Mouse (Mus musculus): ENCODE data around the gene Map4k3. TPM values are rescaled to one million over a fixed set of nuclear protein-coding genes. Genes with fewer than 3 reads are reported as not detected.
"Not testable (repeated sequence)": the region's sequence is repeated elsewhere in the genome, so short reads cannot be mapped to it uniquely, and the experiment has no call there.

Map4k3 gene
- total RNA-seq, 2 experiments from 2014 or later = 75.0 TPM

DNA sequence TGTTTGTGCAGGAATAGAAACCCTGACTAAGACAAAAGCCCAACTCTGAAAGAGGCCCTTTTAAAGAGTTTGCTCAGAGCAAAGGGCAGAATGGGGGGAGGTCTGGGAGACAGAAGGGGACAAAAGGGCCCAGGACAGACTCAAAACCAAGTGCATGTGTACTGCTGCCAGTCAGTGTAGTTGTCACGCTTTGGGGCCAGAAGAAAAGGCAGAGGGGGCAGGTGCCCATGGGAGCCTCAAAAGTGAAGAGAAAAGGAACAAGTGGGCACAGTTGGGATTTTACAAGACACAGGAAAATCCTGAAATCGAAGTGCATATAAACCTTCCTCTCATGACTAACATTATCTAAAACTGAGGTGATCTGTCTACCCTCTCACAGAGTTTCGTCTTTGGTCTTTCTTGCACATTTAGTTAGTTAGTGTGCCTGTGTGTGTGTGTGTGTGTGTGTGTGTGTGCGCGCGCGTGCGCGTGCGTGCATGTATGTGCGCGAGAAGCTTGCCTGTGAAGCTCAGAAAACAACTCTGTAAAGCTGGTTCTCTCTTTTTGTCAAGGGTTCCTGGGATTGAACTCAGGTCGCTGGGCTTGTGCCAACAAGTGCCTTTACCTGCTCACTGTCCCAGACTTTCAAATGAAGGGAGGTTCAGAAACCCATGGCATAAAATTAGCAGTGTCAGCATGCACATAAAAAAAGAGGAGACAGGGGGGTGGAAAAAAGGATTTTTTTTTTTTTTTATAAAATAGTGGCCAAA lies 155.9 kb downstream of the Map4k3 start:
- no peak overlapping the region for H3K27ac ChIP-seq
- no peak overlapping the region for H3K4me3 ChIP-seq
- no peak for DNase-seq (ENCODE audit: extremely low spot score in 1 of 2, low spot score in 2 of 2)
- intact Hi-C loops (cut with DNase I) = no loop called here
- no peak for TF ChIP-seq CTCF (IDR thresholded peaks at IDR 0.05)

DNA sequence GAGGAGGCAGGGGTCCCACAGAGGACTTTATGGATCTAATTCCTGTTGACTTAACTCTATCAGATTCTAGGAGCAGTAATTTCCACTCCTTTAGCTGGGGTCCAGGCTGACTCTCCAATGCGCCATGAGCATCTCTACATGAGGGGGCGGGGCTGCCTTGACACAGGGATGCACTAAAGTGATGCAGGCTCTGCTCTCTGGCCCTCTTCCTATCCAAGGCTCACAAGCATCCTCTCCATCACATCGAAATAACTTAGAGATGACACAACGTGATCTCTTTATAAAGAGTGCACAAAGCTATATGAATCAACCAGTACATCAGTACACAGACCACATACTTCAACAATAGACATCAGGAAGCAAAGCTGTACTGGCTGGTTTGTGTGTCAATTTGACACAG lies 156.8 kb downstream of the Map4k3 start:
- no peak for TF ChIP-seq CTCF (IDR thresholded peaks at IDR 0.05)
- Histone ChIP-seq H3K4me3 (no peak overlapping the region), H3K27ac (no peak overlapping the region)
- intact Hi-C loops (cut with DNase I) = no loop called here
- DNase-seq (ENCODE audit: extremely low spot score in 1 of 2, low spot score in 2 of 2) = no peak

DNA sequence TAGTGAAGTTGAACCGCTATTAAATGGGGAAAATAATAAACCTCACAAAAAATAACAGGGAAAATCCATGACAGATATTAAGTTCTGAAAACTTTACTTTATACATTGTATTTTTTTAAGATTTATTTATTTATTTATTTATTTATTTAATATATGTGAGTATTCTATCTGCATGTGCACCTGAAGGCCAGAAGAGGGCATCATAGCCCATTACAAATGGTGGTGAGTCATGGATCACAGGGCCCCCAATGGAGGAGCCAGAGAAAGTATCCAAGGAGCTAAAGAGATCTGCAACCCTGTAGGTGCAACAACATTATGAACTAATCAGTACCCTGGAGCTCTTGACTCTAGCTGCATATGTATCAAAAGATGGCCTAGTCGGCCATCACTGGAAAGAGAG lies 158.6 kb downstream of the Map4k3 start:
- peak; percentile 28 for TF ChIP-seq CTCF (IDR thresholded peaks at IDR 0.05)
- intact Hi-C loops (cut with DNase I); H3K27ac ChIP-seq; DNase-seq (ENCODE audit: extremely low spot score in 1 of 2, low spot score in 2 of 2); H3K4me3 ChIP-seq: not testable (repeated sequence)

DNA sequence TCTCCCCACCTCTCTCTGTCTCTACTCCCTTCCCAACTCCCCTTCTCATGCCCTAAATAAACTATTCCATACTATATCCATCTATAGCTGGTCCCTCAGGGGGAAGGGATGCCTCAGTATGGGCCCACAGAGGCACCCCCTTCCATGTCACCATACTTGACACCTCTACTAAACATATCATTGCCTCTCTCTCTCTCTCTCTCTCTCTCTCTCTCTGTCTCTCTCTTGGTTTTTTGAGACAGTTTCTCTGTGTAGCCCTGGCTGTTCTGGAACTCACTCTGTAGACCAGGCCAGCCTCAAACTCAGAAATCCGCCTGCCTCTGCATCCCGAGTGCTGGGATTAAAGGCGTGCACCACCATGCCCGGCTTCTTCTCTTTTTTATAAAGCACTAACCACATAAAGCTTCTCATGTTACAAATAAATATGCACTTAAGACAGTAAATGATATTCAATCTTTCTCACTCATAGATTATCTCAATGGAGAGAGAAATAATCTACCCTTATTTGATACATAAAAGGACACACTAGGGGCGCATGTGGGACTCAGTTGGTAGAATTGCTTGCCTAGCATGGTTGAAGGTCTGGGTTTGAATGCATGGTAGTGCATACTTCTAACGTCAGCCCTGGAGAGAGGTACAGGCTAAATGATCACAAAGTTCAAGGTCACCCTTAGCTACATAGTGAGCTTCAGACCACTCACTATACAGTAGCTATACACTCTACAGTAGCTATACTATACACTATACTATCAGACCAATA lies 159.3 kb downstream of the Map4k3 start:
- no peak for DNase-seq (ENCODE audit: extremely low spot score in 1 of 2, low spot score in 2 of 2)
- intact Hi-C loops (cut with DNase I) = no loop called here
- no peak overlapping the region for H3K27ac ChIP-seq
- no peak overlapping the region for H3K4me3 ChIP-seq
- TF ChIP-seq CTCF (IDR thresholded peaks at IDR 0.05) = no peak

DNA sequence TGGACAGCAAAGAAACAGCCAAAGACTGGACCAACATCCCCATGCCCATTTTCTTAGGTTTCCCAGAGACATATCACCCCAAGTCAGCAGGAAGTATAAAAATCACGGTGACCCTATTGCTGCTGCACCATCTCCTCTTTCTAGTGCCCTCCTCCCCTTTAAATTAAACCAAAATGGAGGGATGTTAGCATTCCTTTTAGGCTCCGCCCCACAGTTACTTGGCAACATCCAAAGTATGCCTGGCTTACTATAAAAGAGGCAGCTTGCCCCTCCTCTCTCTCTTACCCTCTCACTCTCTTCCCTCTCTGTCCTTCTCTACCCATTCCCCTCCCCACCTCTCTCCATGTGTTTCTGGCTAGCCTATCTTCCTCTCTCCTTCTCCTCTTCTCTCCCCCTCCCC lies 159.8 kb downstream of the Map4k3 start:
- TF ChIP-seq CTCF (IDR thresholded peaks at IDR 0.05) = no peak
- DNase-seq (ENCODE audit: extremely low spot score in 1 of 2, low spot score in 2 of 2) = no peak
- no peak overlapping the region for H3K27ac ChIP-seq
- H3K4me3 ChIP-seq = no peak overlapping the region
- intact Hi-C loops (cut with DNase I) = no loop called here

DNA sequence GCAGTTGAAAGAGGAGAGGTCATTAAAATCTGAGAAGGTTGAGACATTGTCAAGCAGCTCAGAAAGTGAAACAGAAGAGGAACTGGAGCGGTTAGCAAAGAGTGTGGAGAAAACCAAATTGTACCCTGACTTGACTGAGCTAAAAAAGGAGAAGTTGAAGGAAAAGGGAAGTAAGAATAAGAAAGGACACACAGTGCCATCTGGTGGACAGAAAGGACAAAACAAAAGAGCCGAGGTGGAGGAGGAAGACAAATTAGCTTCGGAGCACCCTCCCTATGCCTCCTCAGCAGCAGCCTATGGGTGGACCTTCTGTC lies 163.7 kb downstream of the Map4k3 start:
- DNase-seq (ENCODE audit: extremely low spot score in 1 of 2, low spot score in 2 of 2) = no peak
- H3K4me3 ChIP-seq = no peak overlapping the region
- no peak overlapping the region for H3K27ac ChIP-seq
- intact Hi-C loops (cut with DNase I) = no loop called here
- TF ChIP-seq CTCF (IDR thresholded peaks at IDR 0.05) = peak; percentile 63

DNA sequence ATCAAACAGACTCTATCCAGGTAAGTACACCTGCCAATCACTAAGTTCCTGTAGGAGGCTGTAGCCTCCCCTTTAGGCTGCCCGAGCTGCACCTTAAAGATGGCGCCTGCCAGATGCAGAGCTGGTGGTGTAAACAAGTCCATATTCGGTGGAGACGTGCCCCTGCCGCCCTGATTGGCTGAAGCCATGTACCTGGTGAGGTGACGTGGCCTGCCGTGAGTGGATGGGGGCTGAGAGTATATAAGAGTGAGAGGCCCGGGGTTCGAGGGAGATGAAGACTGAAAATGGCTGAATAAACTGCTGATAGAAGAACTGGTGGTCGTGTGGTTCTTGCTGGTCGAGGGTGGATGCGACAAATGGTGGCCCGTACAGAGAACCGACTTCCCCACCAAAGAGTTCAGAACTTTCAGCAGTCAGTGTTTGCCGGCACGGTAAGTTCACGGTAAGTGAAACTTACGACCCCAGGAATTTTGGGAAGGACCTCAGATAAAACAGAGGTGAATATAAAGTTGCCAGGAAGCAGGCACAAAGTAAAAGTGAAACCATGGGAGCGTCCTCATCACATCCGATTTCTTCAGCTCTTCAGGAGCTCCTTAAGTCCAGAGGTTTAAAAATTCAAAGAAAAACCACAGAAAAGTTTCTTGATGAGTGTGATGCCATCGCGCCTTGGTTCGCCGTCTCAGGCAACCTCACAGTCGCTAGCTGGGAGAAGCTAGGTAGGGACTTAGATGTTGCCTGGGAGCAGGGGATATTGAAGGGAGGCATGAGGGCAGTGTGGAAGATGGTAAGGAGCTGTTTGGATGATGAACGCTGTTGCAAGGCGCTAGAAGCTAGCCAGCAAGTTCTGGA lies 164.3 kb downstream of the Map4k3 start:
- DNase-seq (ENCODE audit: extremely low spot score in 1 of 2, low spot score in 2 of 2); intact Hi-C loops (cut with DNase I); H3K4me3 ChIP-seq; H3K27ac ChIP-seq: not testable (repeated sequence)

DNA sequence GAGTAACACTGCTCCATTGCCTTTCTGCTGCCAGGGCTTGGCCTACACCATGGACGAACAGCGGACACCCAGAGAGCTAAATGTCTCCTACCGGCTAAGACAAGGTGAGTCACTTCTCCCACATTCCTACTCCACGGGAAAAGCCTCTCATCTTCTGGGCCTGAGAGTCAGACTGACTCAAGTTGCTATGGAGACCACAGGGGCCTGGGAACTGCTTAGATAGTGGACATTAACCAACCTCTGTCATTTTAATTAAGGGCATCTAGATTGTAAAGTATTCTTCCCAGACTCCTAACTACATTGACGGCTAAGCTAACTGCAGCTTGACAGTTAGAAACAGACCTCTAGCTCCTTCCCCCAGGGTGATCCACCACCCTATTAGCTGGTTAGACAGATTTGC lies 165.5 kb downstream of the Map4k3 start:
- Histone ChIP-seq H3K27ac (no peak overlapping the region), H3K4me3 (no peak overlapping the region)
- intact Hi-C loops (cut with DNase I) = no loop called here
- TF ChIP-seq CTCF (IDR thresholded peaks at IDR 0.05) = no peak
- DNase-seq (ENCODE audit: extremely low spot score in 1 of 2, low spot score in 2 of 2) = no peak

DNA sequence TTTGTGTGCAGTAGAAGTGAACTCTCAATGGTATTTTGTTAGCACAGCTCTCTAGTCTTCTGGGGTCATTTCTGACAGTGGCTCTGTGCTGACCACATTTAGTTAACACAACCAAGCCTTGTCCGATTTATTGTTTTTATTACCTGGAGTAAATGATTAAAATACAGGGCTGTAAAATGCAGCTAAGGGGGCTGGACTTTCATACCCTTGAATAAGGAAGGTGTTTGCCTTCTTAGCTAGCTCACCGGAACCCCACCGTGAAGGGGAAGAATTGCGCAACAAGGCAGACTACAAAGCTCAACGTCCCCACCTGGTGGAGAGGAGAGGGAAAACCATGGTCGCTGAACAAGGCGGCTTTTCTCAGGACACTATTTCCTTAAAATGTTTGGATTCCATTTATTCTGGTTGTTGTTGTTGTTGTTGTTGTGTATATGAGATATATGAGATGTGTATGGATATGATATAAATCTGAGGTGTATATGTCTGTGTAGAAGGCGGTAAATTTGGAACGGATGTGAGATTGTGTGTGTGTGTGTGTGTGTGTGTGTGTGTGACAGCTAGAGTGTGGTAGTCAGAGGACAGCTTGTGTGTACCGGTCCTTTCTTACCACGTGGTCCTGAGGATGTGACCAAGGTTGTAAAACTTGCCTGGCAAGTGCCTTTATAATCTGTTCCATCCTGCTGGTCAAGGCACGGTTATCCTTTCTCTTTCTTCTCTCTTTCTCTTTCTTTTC lies 167.4 kb downstream of the Map4k3 start:
- intact Hi-C loops (cut with DNase I) = loop anchor here (1.0 to 2.0 kb wide), 2 partner anchors 106 to 270 kb away; partner anchors contain the start of genes Dhx57 and Morn2
- peak; percentile 85 for TF ChIP-seq CTCF (IDR thresholded peaks at IDR 0.05)
- H3K27ac ChIP-seq = no peak overlapping the region
- DNase-seq (ENCODE audit: extremely low spot score in 1 of 2, low spot score in 2 of 2) = peak; percentile 76 to 78
- H3K4me3 ChIP-seq = peak overlapping the region; percentile 19; the same call in 1 of the 2 replicates

DNA sequence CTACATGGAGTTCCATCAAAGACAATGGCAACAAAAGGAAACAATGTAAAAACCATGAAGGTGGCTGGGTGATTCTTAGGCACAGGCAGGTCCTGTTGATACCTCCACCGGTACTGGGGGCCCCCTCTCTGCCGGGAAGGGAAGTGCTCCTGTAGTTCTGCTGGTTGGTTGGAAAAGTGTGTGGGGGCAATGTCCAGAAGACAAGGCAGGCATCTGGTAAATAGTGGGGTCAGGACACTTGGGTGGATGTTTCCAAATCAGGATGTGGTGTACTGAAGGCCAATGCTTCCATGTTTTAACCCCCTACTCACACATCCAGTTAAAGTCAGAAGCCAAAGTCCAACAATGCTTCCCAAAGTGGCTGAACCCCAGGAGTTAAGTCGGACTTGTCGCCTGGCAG lies 168.5 kb downstream of the Map4k3 start:
- H3K27ac ChIP-seq = no peak overlapping the region
- no peak for DNase-seq (ENCODE audit: extremely low spot score in 1 of 2, low spot score in 2 of 2)
- H3K4me3 ChIP-seq = no peak overlapping the region
- no peak for TF ChIP-seq CTCF (IDR thresholded peaks at IDR 0.05)
- intact Hi-C loops (cut with DNase I) = loop anchor here (1.0 to 2.0 kb wide), 2 partner anchors 104 to 269 kb away; partner anchors contain the start of genes Dhx57 and Morn2

DNA sequence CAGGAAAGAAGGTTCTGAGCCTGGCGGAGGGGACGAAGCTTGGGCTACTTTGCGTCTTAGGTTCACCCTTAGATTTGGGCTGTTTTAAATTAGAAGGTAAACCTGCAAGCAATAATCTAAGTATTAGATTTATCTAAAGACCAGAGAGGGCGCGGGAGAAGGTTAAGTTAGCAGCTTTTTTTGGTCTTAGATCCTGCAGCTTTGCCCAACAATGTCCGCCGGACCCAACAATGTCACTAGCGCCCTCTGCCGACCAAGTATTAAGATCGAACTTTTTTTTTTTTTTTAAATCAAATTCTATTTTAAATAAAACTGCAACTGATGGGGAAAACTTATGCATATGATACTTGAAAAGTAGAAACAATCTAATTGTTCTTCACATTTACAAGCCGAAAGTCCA lies 169.2 kb downstream of the Map4k3 start:
- TF ChIP-seq CTCF (IDR thresholded peaks at IDR 0.05) = peak; percentile 66
- peak in 1 of 2 experiments; percentile 27 for DNase-seq (ENCODE audit: extremely low spot score in 1 of 2, low spot score in 2 of 2)
- Histone ChIP-seq H3K4me3 (no peak overlapping the region), H3K27ac (no peak overlapping the region)
- intact Hi-C loops (cut with DNase I) = no loop called here

Data from left cerebral cortex, adult 2 months (tissue).